In the genomic region with DNA sequence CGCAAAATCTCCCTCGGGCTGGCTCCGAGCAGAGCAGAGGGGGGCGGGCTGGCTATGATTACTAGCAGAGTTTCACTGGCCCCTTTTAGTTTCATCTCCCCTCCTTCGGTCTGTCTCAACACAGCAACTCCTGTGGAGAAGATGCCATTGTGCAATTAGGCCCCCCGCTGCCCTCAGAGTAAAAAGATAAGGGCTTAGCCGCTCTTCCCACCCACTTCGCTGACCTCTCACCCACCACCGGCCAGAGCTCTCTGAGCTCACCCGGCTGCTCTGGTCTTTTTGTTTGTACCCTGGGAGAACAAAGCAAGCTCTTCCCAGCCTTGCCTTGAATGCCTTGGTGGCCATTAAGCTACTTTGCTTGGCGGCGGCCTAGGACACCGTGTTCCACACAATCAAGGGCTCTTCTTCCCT, we compare ENCODE assay signal across 9 mouse cellular contexts. TPM values are rescaled to one million over a fixed set of nuclear protein-coding genes. Genes with fewer than 3 reads are reported as not detected.
DNase-seq lines count a peak whose midpoint lies in the region; ATAC-seq lines count a peak whose summit lies in the region.
"Had no signal": no experiment of that assay in that cellular context is flagged by ENCODE, and none has a peak within 500 bp of the region (broad histone marks: within the 10 kb centered on the region; RNA-seq: fewer than 3 reads in every experiment).

No protein-coding gene starts in this region.

- H3K4me1 ChIP-seq in forebrain, embryonic 10.5 days, result peaks cover 17% of the 10 kb centered on the region
- H3K4me1 ChIP-seq in forebrain, embryonic 13.5 days, result no peaks in the 10 kb centered on the region

- H3K27me3 ChIP-seq in forebrain, embryonic 10.5 days (ENCODE audit: poor library complexity, severe bottlenecking), result peaks cover 37% of the 10 kb centered on the region
- H3K27me3 ChIP-seq in forebrain, embryonic 13.5 days, result no peaks in the 10 kb centered on the region

- no peak overlapping the region for H3K9ac ChIP-seq in forebrain, embryonic 13.5 days

- no peak overlapping the region for H3K4me2 ChIP-seq in forebrain, embryonic 13.5 days

- no peak for ATAC-seq in forebrain, embryonic 13.5 days

- 20% methylated on average over 13 of the region's 13 CpGs for WGBS in forebrain, embryonic 10.5 days
- WGBS in forebrain, embryonic 13.5 days, result 20% methylated on average over 12 of the region's 13 CpGs

- H3K4me3 ChIP-seq in forebrain, embryonic 10.5 days, result peak overlapping the region; percentile 18
- no peak overlapping the region for H3K4me3 ChIP-seq in forebrain, embryonic 13.5 days

- H3K36me3 ChIP-seq in forebrain, embryonic 10.5 days (replicated peaks), result no peaks in the 10 kb centered on the region
- H3K36me3 ChIP-seq in forebrain, embryonic 13.5 days (ENCODE audit: poor library complexity, severe bottlenecking), result no peaks in the 10 kb centered on the region

- H3K9me3 ChIP-seq in forebrain, embryonic 10.5 days, result no peaks in the 10 kb centered on the region
- H3K9me3 ChIP-seq in forebrain, embryonic 13.5 days (replicated peaks), result no peaks in the 10 kb centered on the region

- peak; percentile 60 for DNase-seq in forebrain, embryonic 10.5 days (ENCODE audit: extremely low spot score, low spot score)
- peak; percentile 58 for DNase-seq in ovary, adult 18-20 months (ENCODE audit: low spot score)
- no peak for DNase-seq in ovary, postnatal 14 days (ENCODE audit: low spot score)
- peak; percentile 36 for DNase-seq in liver
- DNase-seq in testis, postnatal 14 days (ENCODE audit: low spot score), result peak; percentile 73
- no peak for DNase-seq in layer of hippocampus, adult 9-10 months (ENCODE audit: low spot score)
- DNase-seq in layer of hippocampus, postnatal 25 days (ENCODE audit: extremely low spot score in 1 of 2, low spot score in 1 of 2), result no peak

- peak overlapping the region; percentile 78 for H3K27ac ChIP-seq in forebrain, embryonic 10.5 days
- H3K27ac ChIP-seq in forebrain, embryonic 13.5 days, result no peak overlapping the region
- H3K27ac ChIP-seq: macrophage had no signal

RNA-seq across cellular contexts. Expression of gene Rbbp7, which starts 32.8 kb away (rescaled TPM):
- 416 and 428 TPM in 2 replicates for polyA plus RNA-seq in forebrain, embryonic 10.5 days (2016; fragmentation: Nextera tagmentation; extraction: Ambion mirVana)
- 266 and 278 TPM in 2 replicates for polyA plus RNA-seq in forebrain, embryonic 13.5 days (2015; fragmentation: Nextera tagmentation; extraction: Ambion mirVana)
- total RNA-seq in layer of hippocampus, postnatal 25 days (2021), result 100 to 1,000 TPM; 145 to 159 TPM

Comparison
In these comparisons a context has a peak if more than half of its experiments do, and no peak if none do; other contexts are left out.
1. DNase-seq: peak in forebrain, embryonic 10.5 days (single experiment), ovary, adult 18-20 months (single experiment), liver (single experiment) and testis, postnatal 14 days (single experiment); none in ovary, postnatal 14 days (single experiment), layer of hippocampus, adult 9-10 months (single experiment) and layer of hippocampus, postnatal 25 days (0 of 2).